Mouse (Mus musculus): Measurements from ENCODE around the gene Tmem246.

The Tmem246 gene

GRCm38 (mm10) chr4:49603161-49603560, 5.5 kb upstream of the Tmem246 start:
- DNase-seq (ENCODE audit: low read depth, low spot score): no peak
- Histone ChIP-seq H3K36me3 (ENCODE audit: control insufficient read depth, insufficient read depth, low read length, poor library complexity, severe bottlenecking) (no peaks in the 10 kb centered on the region), H3K27me3 (ENCODE audit: control insufficient read depth, insufficient read depth, low read length, poor library complexity, severe bottlenecking) (no peaks in the 10 kb centered on the region)

- H3K27me3 ChIP-seq (ENCODE audit: control insufficient read depth, insufficient read depth, low read length, poor library complexity, severe bottlenecking): no peaks in the 10 kb centered on the region
- H3K36me3 ChIP-seq (ENCODE audit: control insufficient read depth, insufficient read depth, low read length, poor library complexity, severe bottlenecking): no peaks in the 10 kb centered on the region
- DNase-seq (ENCODE audit: low read depth, low spot score): no peak
These were observed 862 bp downstream of the Tmem246 start for GRCm38 (mm10) chr4:49596846-49597182.

GRCm38 (mm10) chr4:49590152-49590551, 7.5 kb downstream of the Tmem246 start:
- DNase-seq (ENCODE audit: low read depth, low spot score): no peak
- H3K36me3 ChIP-seq (ENCODE audit: control insufficient read depth, insufficient read depth, low read length, poor library complexity, severe bottlenecking): no peaks in the 10 kb centered on the region
- no peaks in the 10 kb centered on the region for H3K27me3 ChIP-seq (ENCODE audit: control insufficient read depth, insufficient read depth, low read length, poor library complexity, severe bottlenecking)

- no peaks in the 10 kb centered on the region for H3K27me3 ChIP-seq (ENCODE audit: control insufficient read depth, insufficient read depth, low read length, poor library complexity, severe bottlenecking)
- no peak for DNase-seq (ENCODE audit: low read depth, low spot score)
- no peaks in the 10 kb centered on the region for H3K36me3 ChIP-seq (ENCODE audit: control insufficient read depth, insufficient read depth, low read length, poor library complexity, severe bottlenecking)
These were observed 10.9 kb downstream of the Tmem246 start for GRCm38 (mm10) chr4:49586811-49587210.

- no peak for DNase-seq (ENCODE audit: low read depth, low spot score)
- Histone ChIP-seq H3K36me3 (ENCODE audit: control insufficient read depth, insufficient read depth, low read length, poor library complexity, severe bottlenecking) (no peaks in the 10 kb centered on the region), H3K27me3 (ENCODE audit: control insufficient read depth, insufficient read depth, low read length, poor library complexity, severe bottlenecking) (no peaks in the 10 kb centered on the region)
These were observed 12.1 kb downstream of the Tmem246 start for GRCm38 (mm10) chr4:49585524-49586101.

GRCm38 (mm10) chr4:49583965-49584831, 13.5 kb downstream of the Tmem246 start:
- no peaks in the 10 kb centered on the region for H3K36me3 ChIP-seq (ENCODE audit: control insufficient read depth, insufficient read depth, low read length, poor library complexity, severe bottlenecking)
- no peak for DNase-seq (ENCODE audit: low read depth, low spot score)
- no peaks in the 10 kb centered on the region for H3K27me3 ChIP-seq (ENCODE audit: control insufficient read depth, insufficient read depth, low read length, poor library complexity, severe bottlenecking)

GRCm38 (mm10) chr4:49581256-49581655, 16.4 kb downstream of the Tmem246 start:
- DNase-seq (ENCODE audit: low read depth, low spot score): no peak
- no peaks in the 10 kb centered on the region for H3K27me3 ChIP-seq (ENCODE audit: control insufficient read depth, insufficient read depth, low read length, poor library complexity, severe bottlenecking)
- H3K36me3 ChIP-seq (ENCODE audit: control insufficient read depth, insufficient read depth, low read length, poor library complexity, severe bottlenecking): no peaks in the 10 kb centered on the region

- DNase-seq (ENCODE audit: low read depth, low spot score): no peak
- Histone ChIP-seq H3K27me3 (ENCODE audit: control insufficient read depth, insufficient read depth, low read length, poor library complexity, severe bottlenecking) (no peaks in the 10 kb centered on the region), H3K36me3 (ENCODE audit: control insufficient read depth, insufficient read depth, low read length, poor library complexity, severe bottlenecking) (no peaks in the 10 kb centered on the region)
These were observed 25.5 kb downstream of the Tmem246 start for GRCm38 (mm10) chr4:49572194-49572593.

GRCm38 (mm10) chr4:49567613-49568012, 30.1 kb downstream of the Tmem246 start:
- DNase-seq (ENCODE audit: low read depth, low spot score): peak; percentile 76
- Histone ChIP-seq H3K36me3 (ENCODE audit: control insufficient read depth, insufficient read depth, low read length, poor library complexity, severe bottlenecking) (no peaks in the 10 kb centered on the region), H3K27me3 (ENCODE audit: control insufficient read depth, insufficient read depth, low read length, poor library complexity, severe bottlenecking) (no peaks in the 10 kb centered on the region)

GRCm38 (mm10) chr4:49559915-49560772, 37.5 kb downstream of the Tmem246 start:
- H3K27me3 ChIP-seq (ENCODE audit: control insufficient read depth, insufficient read depth, low read length, poor library complexity, severe bottlenecking): no peaks in the 10 kb centered on the region
- DNase-seq (ENCODE audit: low read depth, low spot score): no peak

GRCm38 (mm10) chr4:49558181-49558580, 39.5 kb downstream of the Tmem246 start:
- DNase-seq (ENCODE audit: low read depth, low spot score): no peak
- H3K27me3 ChIP-seq (ENCODE audit: control insufficient read depth, insufficient read depth, low read length, poor library complexity, severe bottlenecking): no peaks in the 10 kb centered on the region
- no peaks in the 10 kb centered on the region for H3K36me3 ChIP-seq (ENCODE audit: control insufficient read depth, insufficient read depth, low read length, poor library complexity, severe bottlenecking)

More at GRCm38 (mm10) chr4:49559915-49560772, 37.5 kb downstream of the Tmem246 start:
- H3K36me3 ChIP-seq (ENCODE audit: control insufficient read depth, insufficient read depth, low read length, poor library complexity, severe bottlenecking): no peaks in the 10 kb centered on the region

- Histone ChIP-seq H3K27me3 (ENCODE audit: control insufficient read depth, insufficient read depth, low read length, poor library complexity, severe bottlenecking) (no peaks in the 10 kb centered on the region), H3K36me3 (ENCODE audit: control insufficient read depth, insufficient read depth, low read length, poor library complexity, severe bottlenecking) (no peaks in the 10 kb centered on the region)
- no peak for DNase-seq (ENCODE audit: low read depth, low spot score)
These were observed 40.3 kb downstream of the Tmem246 start for GRCm38 (mm10) chr4:49557375-49557774.

- Histone ChIP-seq H3K36me3 (ENCODE audit: control insufficient read depth, insufficient read depth, low read length, poor library complexity, severe bottlenecking) (no peaks in the 10 kb centered on the region), H3K27me3 (ENCODE audit: control insufficient read depth, insufficient read depth, low read length, poor library complexity, severe bottlenecking) (no peaks in the 10 kb centered on the region)
- DNase-seq (ENCODE audit: low read depth, low spot score): no peak
These were observed 44.3 kb downstream of the Tmem246 start for GRCm38 (mm10) chr4:49553380-49553779.

- H3K36me3 ChIP-seq (ENCODE audit: control insufficient read depth, insufficient read depth, low read length, poor library complexity, severe bottlenecking): no peaks in the 10 kb centered on the region
- DNase-seq (ENCODE audit: low read depth, low spot score): no peak
These were observed 48.3 kb downstream of the Tmem246 start, which contains the start of gene Aldob for GRCm38 (mm10) chr4:49549383-49549782. Gene Aldob, minus strand, starts transcription at chr4:49549546.

More at GRCm38 (mm10) chr4:49549383-49549782, 48.3 kb downstream of the Tmem246 start, which contains the start of gene Aldob:
- H3K27me3 ChIP-seq (ENCODE audit: control insufficient read depth, insufficient read depth, low read length, poor library complexity, severe bottlenecking): no peaks in the 10 kb centered on the region
